Mouse (Mus musculus): ENCODE measurements around the gene Gpt2. TPM values are rescaled to one million over a fixed set of nuclear protein-coding genes. Genes with fewer than 3 reads are reported as not detected.

The Gpt2 gene
- polyA plus RNA-seq, 1 experiment: 27.6 TPM

- Histone ChIP-seq H3K79me3 (ENCODE audit: low read depth) (peaks cover 23% of the 10 kb centered on the region), H3K27me3 (ENCODE audit: control insufficient read depth, insufficient read depth, insufficient read length) (no peaks in the 10 kb centered on the region), H3K36me3 (ENCODE audit: control insufficient read depth, insufficient read depth) (peaks cover 13% of the 10 kb centered on the region), H3K79me2 (ENCODE audit: control insufficient read depth, insufficient read depth) (peaks cover 27% of the 10 kb centered on the region), H3ac (ENCODE audit: control insufficient read depth, insufficient read length, low read depth) (no peak overlapping the region), H3K4me3 (ENCODE audit: insufficient read depth, poor library complexity, severe bottlenecking) (no peak overlapping the region)
- TF ChIP-seq USF1 (IDR thresholded peaks at IDR 0.05; ENCODE audit: low read depth) (peak; percentile 22), CTCF (IDR thresholded peaks at IDR 0.05; ENCODE audit: control insufficient read depth, insufficient read depth, insufficient read length) (no peak)
Measured at GRCm38 (mm10) chr8:85557601-85557986, 65.2 kb downstream of the Gpt2 start.

- TF ChIP-seq FOSL1 (IDR thresholded peaks at IDR 0.05; ENCODE audit: insufficient read depth, low read length, poor library complexity, severe bottlenecking) (no peak), CTCF (IDR thresholded peaks at IDR 0.05; ENCODE audit: control insufficient read depth, insufficient read depth, insufficient read length) (no peak), USF1 (IDR thresholded peaks at IDR 0.05; ENCODE audit: low read depth) (no peak), MYOD1 (IDR thresholded peaks at IDR 0.05; ENCODE audit: control insufficient read depth, insufficient read length, low read depth) (no peak), MYOG (IDR thresholded peaks at IDR 0.05; ENCODE audit: control insufficient read depth, extremely low read depth, insufficient read length) (no peak)
Measured at GRCm38 (mm10) chr8:85559201-85559600, 66.8 kb downstream of the Gpt2 start.

GRCm38 (mm10) chr8:85559966-85560365, 67.6 kb downstream of the Gpt2 start:
- Histone ChIP-seq H3K36me3 (ENCODE audit: control insufficient read depth, insufficient read depth) (no peaks in the 10 kb centered on the region), H3K79me2 (ENCODE audit: control insufficient read depth, insufficient read depth) (peaks cover 3% of the 10 kb centered on the region), H3K27me3 (ENCODE audit: control insufficient read depth, insufficient read depth, insufficient read length) (no peaks in the 10 kb centered on the region), H3ac (ENCODE audit: control insufficient read depth, insufficient read length, low read depth) (no peak overlapping the region), H3K79me3 (ENCODE audit: low read depth) (peaks cover 1% of the 10 kb centered on the region), H3K4me3 (ENCODE audit: insufficient read depth, poor library complexity, severe bottlenecking) (no peak overlapping the region)
- TF ChIP-seq FOSL1 (IDR thresholded peaks at IDR 0.05; ENCODE audit: insufficient read depth, low read length, poor library complexity, severe bottlenecking) (no peak), USF1 (IDR thresholded peaks at IDR 0.05; ENCODE audit: low read depth) (no peak), MYOG (IDR thresholded peaks at IDR 0.05; ENCODE audit: control insufficient read depth, extremely low read depth, insufficient read length) (no peak), CEBPB (IDR thresholded peaks at IDR 0.05; ENCODE audit: low read depth) (no peak), MAX (IDR thresholded peaks at IDR 0.05) (no peak), CTCF (IDR thresholded peaks at IDR 0.05; ENCODE audit: control insufficient read depth, insufficient read depth, insufficient read length) (no peak), MYOD1 (IDR thresholded peaks at IDR 0.05; ENCODE audit: control insufficient read depth, insufficient read length, low read depth) (no peak)

More at GRCm38 (mm10) chr8:85559201-85559600, 66.8 kb downstream of the Gpt2 start:
- Histone ChIP-seq H3ac (ENCODE audit: control insufficient read depth, insufficient read length, low read depth) (no peak overlapping the region), H3K79me2 (ENCODE audit: control insufficient read depth, insufficient read depth) (peaks cover 11% of the 10 kb centered on the region), H3K27me3 (ENCODE audit: control insufficient read depth, insufficient read depth, insufficient read length) (no peaks in the 10 kb centered on the region), H3K36me3 (ENCODE audit: control insufficient read depth, insufficient read depth) (no peaks in the 10 kb centered on the region), H3K79me3 (ENCODE audit: low read depth) (peaks cover 7% of the 10 kb centered on the region), H3K4me3 (ENCODE audit: insufficient read depth, poor library complexity, severe bottlenecking) (no peak overlapping the region)

GRCm38 (mm10) chr8:85563336-85563735, 71.0 kb downstream of the Gpt2 start:
- Histone ChIP-seq H3K36me3 (ENCODE audit: control insufficient read depth, insufficient read depth) (no peaks in the 10 kb centered on the region), H3K79me3 (ENCODE audit: low read depth) (no peaks in the 10 kb centered on the region), H3K79me2 (ENCODE audit: control insufficient read depth, insufficient read depth) (no peaks in the 10 kb centered on the region), H3K4me3 (ENCODE audit: insufficient read depth, poor library complexity, severe bottlenecking) (no peak overlapping the region), H3K27me3 (ENCODE audit: control insufficient read depth, insufficient read depth, insufficient read length) (no peaks in the 10 kb centered on the region), H3ac (ENCODE audit: control insufficient read depth, insufficient read length, low read depth) (no peak overlapping the region)
- TF ChIP-seq MYOG (IDR thresholded peaks at IDR 0.05; ENCODE audit: control insufficient read depth, extremely low read depth, insufficient read length): no peak
- TF ChIP-seq MAX (IDR thresholded peaks at IDR 0.05): no peak
- no peak for TF ChIP-seq FOSL1 (IDR thresholded peaks at IDR 0.05; ENCODE audit: insufficient read depth, low read length, poor library complexity, severe bottlenecking)
- TF ChIP-seq CTCF (IDR thresholded peaks at IDR 0.05; ENCODE audit: control insufficient read depth, insufficient read depth, insufficient read length): no peak
- TF ChIP-seq CEBPB (IDR thresholded peaks at IDR 0.05; ENCODE audit: low read depth): no peak
- no peak for TF ChIP-seq MYOD1 (IDR thresholded peaks at IDR 0.05; ENCODE audit: control insufficient read depth, insufficient read length, low read depth)
- no peak for TF ChIP-seq USF1 (IDR thresholded peaks at IDR 0.05; ENCODE audit: low read depth)

GRCm38 (mm10) chr8:85565186-85565585, 72.8 kb downstream of the Gpt2 start:
- Histone ChIP-seq H3K79me3 (ENCODE audit: low read depth) (no peaks in the 10 kb centered on the region), H3K79me2 (ENCODE audit: control insufficient read depth, insufficient read depth) (no peaks in the 10 kb centered on the region), H3K36me3 (ENCODE audit: control insufficient read depth, insufficient read depth) (no peaks in the 10 kb centered on the region), H3ac (ENCODE audit: control insufficient read depth, insufficient read length, low read depth) (no peak overlapping the region), H3K27me3 (ENCODE audit: control insufficient read depth, insufficient read depth, insufficient read length) (no peaks in the 10 kb centered on the region), H3K4me3 (ENCODE audit: insufficient read depth, poor library complexity, severe bottlenecking) (no peak overlapping the region)
- TF ChIP-seq USF1 (IDR thresholded peaks at IDR 0.05; ENCODE audit: low read depth) (no peak), FOSL1 (IDR thresholded peaks at IDR 0.05; ENCODE audit: insufficient read depth, low read length, poor library complexity, severe bottlenecking) (no peak), MYOD1 (IDR thresholded peaks at IDR 0.05; ENCODE audit: control insufficient read depth, insufficient read length, low read depth) (no peak), MYOG (IDR thresholded peaks at IDR 0.05; ENCODE audit: control insufficient read depth, extremely low read depth, insufficient read length) (no peak), CTCF (IDR thresholded peaks at IDR 0.05; ENCODE audit: control insufficient read depth, insufficient read depth, insufficient read length) (no peak), MAX (IDR thresholded peaks at IDR 0.05) (no peak), CEBPB (IDR thresholded peaks at IDR 0.05; ENCODE audit: low read depth) (no peak)

- H3K79me2 ChIP-seq (ENCODE audit: control insufficient read depth, insufficient read depth): no peaks in the 10 kb centered on the region
- TF ChIP-seq CTCF (IDR thresholded peaks at IDR 0.05; ENCODE audit: control insufficient read depth, insufficient read depth, insufficient read length): no peak
- no peak for TF ChIP-seq USF1 (IDR thresholded peaks at IDR 0.05; ENCODE audit: low read depth)
- no peak for TF ChIP-seq FOSL1 (IDR thresholded peaks at IDR 0.05; ENCODE audit: insufficient read depth, low read length, poor library complexity, severe bottlenecking)
- no peak for TF ChIP-seq MAX (IDR thresholded peaks at IDR 0.05)
- H3K79me3 ChIP-seq (ENCODE audit: low read depth): no peaks in the 10 kb centered on the region
- no peak overlapping the region for H3K4me3 ChIP-seq (ENCODE audit: insufficient read depth, poor library complexity, severe bottlenecking)
- H3K27me3 ChIP-seq (ENCODE audit: control insufficient read depth, insufficient read depth, insufficient read length): no peaks in the 10 kb centered on the region
- H3ac ChIP-seq (ENCODE audit: control insufficient read depth, insufficient read length, low read depth): no peak overlapping the region
- no peaks in the 10 kb centered on the region for H3K36me3 ChIP-seq (ENCODE audit: control insufficient read depth, insufficient read depth)
Measured at GRCm38 (mm10) chr8:85567801-85568200, 75.4 kb downstream of the Gpt2 start.

Measured in C2C12 (cell line).